In the genomic region with DNA sequence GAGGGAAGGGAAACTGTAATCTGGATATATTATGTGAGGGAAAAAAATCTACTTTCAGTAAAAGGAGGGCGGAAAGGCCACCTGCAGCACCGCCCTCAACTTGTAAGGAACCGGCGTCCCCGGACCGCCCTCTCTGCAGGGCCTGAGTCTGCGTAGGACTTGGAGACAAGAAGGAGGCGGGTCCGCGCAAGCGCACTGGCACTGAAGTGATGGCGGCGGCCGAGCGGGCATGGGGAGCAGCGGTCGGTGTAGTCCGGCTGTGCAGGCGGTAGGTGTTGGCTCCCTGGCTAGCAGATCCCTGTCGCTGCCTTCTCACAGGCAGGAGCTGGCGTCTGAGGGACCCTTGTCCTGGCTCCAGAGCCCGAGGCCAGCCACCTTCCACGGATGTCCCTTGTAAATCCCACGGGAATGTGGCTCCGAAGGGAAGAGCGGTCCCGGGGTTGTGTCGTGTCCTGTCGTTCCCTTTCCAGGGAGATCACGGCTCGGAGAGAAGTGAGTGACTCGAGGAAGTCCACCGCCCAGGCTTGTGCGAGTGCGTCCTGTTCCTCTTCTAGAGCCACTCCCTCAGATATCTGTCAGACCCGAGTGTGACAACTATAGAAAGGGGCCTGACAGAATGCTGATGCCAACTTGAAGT, we compare ENCODE assay signal across 8 mouse cellular contexts. TPM values are rescaled to one million over a fixed set of nuclear protein-coding genes. Genes with fewer than 3 reads are reported as not detected.
A peak's percentile ranks its signal among the peaks of the same experiment; 100 is the strongest.
DNase-seq lines count a peak whose midpoint lies in the region; ATAC-seq and TF ChIP-seq lines count a peak whose summit lies in the region.

No protein-coding gene starts in this region.

- H3K9me3 ChIP-seq in megakaryocyte, embryonic 14.5 days, result no peaks in the 10 kb centered on the region

- TF ChIP-seq CTCF in cortical plate, adult 2 months (IDR thresholded peaks at IDR 0.05; ENCODE audit: extremely low read depth, insufficient read depth, low read length), result no peak

- peak; percentile 89 for TF ChIP-seq POLR2A in cortical plate, adult 2 months (IDR thresholded peaks at IDR 0.05; ENCODE audit: extremely low read depth, insufficient read depth, low read length)

- peak overlapping the region; percentile 84 for H3K4me3 ChIP-seq in cortical plate, adult 2 months (ENCODE audit: insufficient read depth, low read length)
- H3K4me3 ChIP-seq in megakaryocyte, embryonic 14.5 days (replicated peaks), result peak overlapping the region; percentile 99

- H3K36me3 ChIP-seq in megakaryocyte, embryonic 14.5 days (replicated peaks; ENCODE audit: low read length), result peaks cover 28% of the 10 kb centered on the region

- peak; percentile 96 for ATAC-seq in activated CD4-positive, CD25-positive, alpha-beta regulatory T cell, adult 4 months

- H3K27me3 ChIP-seq in megakaryocyte, embryonic 14.5 days (replicated peaks), result no peaks in the 10 kb centered on the region

- H3K27ac ChIP-seq in cortical plate, adult 2 months (ENCODE audit: insufficient read depth, low read length), result peak overlapping the region; percentile 82

- peak; percentile 88 to 93 for DNase-seq in gastrocnemius, adult 8-10 months (ENCODE audit: low spot score in 2 of 2)
- DNase-seq in hindlimb bud, embryonic 11.5 days (ENCODE audit: extremely low spot score, low read depth, low spot score), result peak; percentile 50
- peak; percentile 85 to 92 for DNase-seq in left cerebral cortex, adult 8-10 months (ENCODE audit: low spot score in 2 of 2)
- peak; percentile 95 to 96 for DNase-seq in right cerebral cortex, postnatal 10 days (ENCODE audit: low spot score in 2 of 2)
- DNase-seq in urinary bladder, postnatal 25 days (ENCODE audit: low spot score), result peak; percentile 96

- H3K4me1 ChIP-seq in cortical plate, adult 2 months (ENCODE audit: control insufficient read depth, insufficient read depth, low read length), result 0 out of 2 replicates have a peak, but pooled peaks cover 2% of the 10 kb centered on the region
- H3K4me1 ChIP-seq in megakaryocyte, embryonic 14.5 days, result peaks cover 61% of the 10 kb centered on the region

RNA-seq across cellular contexts. Expression of a gene that starts 0.8 kb away (rescaled TPM):
- polyA plus RNA-seq in activated CD4-positive, CD25-positive, alpha-beta regulatory T cell, adult 4 months (2017; shearing (Covaris generic)), result 100 to 1,000 TPM; 133 to 159 TPM
- 116 and 125 TPM in 2 replicates for polyA plus RNA-seq in cortical plate, adult 2 months (2012; rRNA removed)
- 10 to 100 TPM; 55.9 to 72.7 (median 65.2) TPM for total RNA-seq in gastrocnemius, adult 8-10 months (2022)
- total RNA-seq in left cerebral cortex, adult 8-10 months (2022), result 10 to 100 TPM; 59.1 to 74.9 (median 67.6) TPM
- polyA plus RNA-seq in megakaryocyte, embryonic 14.5 days (2012; ENCODE audit: insufficient read depth, low replicate concordance), result 57.0 and 66.2 TPM in 2 replicates

RNA-seq across cellular contexts. Expression of a gene that starts 32.8 kb away (rescaled TPM):
- polyA plus RNA-seq in activated CD4-positive, CD25-positive, alpha-beta regulatory T cell, adult 4 months (2017; shearing (Covaris generic)), result 10 to 100 TPM; 21.1 to 23.0 TPM
- 25.1 and 25.4 TPM in 2 replicates for polyA plus RNA-seq in cortical plate, adult 2 months (2012; rRNA removed)
- total RNA-seq in gastrocnemius, adult 8-10 months (2022), result 10 to 100 TPM; 33.2 to 37.1 (median 35.4) TPM
- 10 to 100 TPM; 45.1 to 59.7 (median 50.4) TPM for total RNA-seq in left cerebral cortex, adult 8-10 months (2022)
- polyA plus RNA-seq in megakaryocyte, embryonic 14.5 days (2012; ENCODE audit: insufficient read depth, low replicate concordance), result 7.1 and 10.6 TPM in 2 replicates

Comparison
In these comparisons a context has a peak if more than half of its experiments do, and no peak if none do; other contexts are left out.
1. Peak in every context shown above with its lines: DNase-seq, ATAC-seq, H3K4me3 ChIP-seq and H3K27ac ChIP-seq.